Mouse (Mus musculus) liver, postnatal 0 days (tissue): ENCODE data around the gene Aplp1.

Experiments
- CTCF ChIP-seq: sonication (generic); IDR thresholded peaks from 2 replicates; pipeline ENCODE4 v1.5.1; 2016; ENCODE audit warnings: antibody characterized with exemption, low read depth
- EP300 ChIP-seq: IDR thresholded peaks from 2 replicates; pipeline ENCODE4 v1.6.1; 2016; ENCODE audit warnings: antibody characterized with exemption, low read depth, mild to moderate bottlenecking

- TF ChIP-seq CTCF (peak; percentile 78), EP300 (no peak)
These were observed 27.1 kb upstream of the Aplp1 start for GRCm38 (mm10) chr7:30472411-30472810.
